Mouse (Mus musculus): ENCODE results near the gene Gpr156. TPM values are rescaled to one million over a fixed set of nuclear protein-coding genes. Genes with fewer than 3 reads are reported as not detected.
"Not testable (repeated sequence)": the region's sequence is repeated elsewhere in the genome, so short reads cannot be mapped to it uniquely, and the experiment has no call there.

Gpr156 gene
- polyA plus RNA-seq, 1 experiment from 2014 or later: 0.66 TPM

- H3K9me3 ChIP-seq (replicated peaks; ENCODE audit: control insufficient read depth, low read length): no peaks in the 10 kb centered on the region
- no peaks in the 10 kb centered on the region for H3K27me3 ChIP-seq (ENCODE audit: control insufficient read depth, insufficient read depth, low read length)
- no peak for ATAC-seq (replicated peaks; ENCODE audit: insufficient number of reproducible peaks, low FRiP score, low TSS enrichment)
- H3K9ac ChIP-seq (ENCODE audit: low read depth, low read length): no peak overlapping the region
- WGBS (ENCODE audit: insufficient replicate concordance): 85% methylated on average over 13 of the region's 13 CpGs
- H3K4me3 ChIP-seq (ENCODE audit: low read depth, low read length): no peak overlapping the region
- no peak overlapping the region for H3K27ac ChIP-seq (ENCODE audit: low read depth, low read length)
- no peak overlapping the region for H3K4me2 ChIP-seq
- no peaks in the 10 kb centered on the region for H3K4me1 ChIP-seq (ENCODE audit: control insufficient read depth, insufficient read depth, low read length)
- H3K36me3 ChIP-seq (ENCODE audit: control insufficient read depth, insufficient read depth, low read length): no peaks in the 10 kb centered on the region
These were observed 95.2 kb downstream of the Gpr156 start for GRCm38 (mm10) chr16:38011486-38011885.

- no peaks in the 10 kb centered on the region for H3K27me3 ChIP-seq (ENCODE audit: control insufficient read depth, insufficient read depth, low read length)
- H3K27ac ChIP-seq (ENCODE audit: low read depth, low read length): no peak overlapping the region
- H3K9me3 ChIP-seq (replicated peaks; ENCODE audit: control insufficient read depth, low read length): no peaks in the 10 kb centered on the region
- no peak overlapping the region for H3K4me3 ChIP-seq (ENCODE audit: low read depth, low read length)
- no peak for ATAC-seq (replicated peaks; ENCODE audit: insufficient number of reproducible peaks, low FRiP score, low TSS enrichment)
- no peaks in the 10 kb centered on the region for H3K36me3 ChIP-seq (ENCODE audit: control insufficient read depth, insufficient read depth, low read length)
- no peak overlapping the region for H3K9ac ChIP-seq (ENCODE audit: low read depth, low read length)
- WGBS (ENCODE audit: insufficient replicate concordance): 68% methylated on average over 5 of the region's 5 CpGs
- H3K4me2 ChIP-seq: no peak overlapping the region
- no peaks in the 10 kb centered on the region for H3K4me1 ChIP-seq (ENCODE audit: control insufficient read depth, insufficient read depth, low read length)
These were observed 96.1 kb downstream of the Gpr156 start for GRCm38 (mm10) chr16:38012382-38012781.

- H3K4me1 ChIP-seq (ENCODE audit: control insufficient read depth, insufficient read depth, low read length): no peaks in the 10 kb centered on the region
- ATAC-seq (replicated peaks; ENCODE audit: insufficient number of reproducible peaks, low FRiP score, low TSS enrichment): no peak
- WGBS (ENCODE audit: insufficient replicate concordance): 41% methylated on average over 4 of the region's 4 CpGs
- no peak overlapping the region for H3K27ac ChIP-seq (ENCODE audit: low read depth, low read length)
- no peaks in the 10 kb centered on the region for H3K36me3 ChIP-seq (ENCODE audit: control insufficient read depth, insufficient read depth, low read length)
- H3K4me3 ChIP-seq (ENCODE audit: low read depth, low read length): no peak overlapping the region
- no peaks in the 10 kb centered on the region for H3K9me3 ChIP-seq (replicated peaks; ENCODE audit: control insufficient read depth, low read length)
- no peak overlapping the region for H3K9ac ChIP-seq (ENCODE audit: low read depth, low read length)
- H3K4me2 ChIP-seq: no peak overlapping the region
- no peaks in the 10 kb centered on the region for H3K27me3 ChIP-seq (ENCODE audit: control insufficient read depth, insufficient read depth, low read length)
These were observed 96.6 kb downstream of the Gpr156 start for GRCm38 (mm10) chr16:38012891-38013290.

GRCm38 (mm10) chr16:38014951-38015350 lies 98.7 kb downstream of the Gpr156 start:
- Histone ChIP-seq H3K4me3 (ENCODE audit: low read depth, low read length) (no peak overlapping the region), H3K9me3 (replicated peaks; ENCODE audit: control insufficient read depth, low read length) (no peaks in the 10 kb centered on the region), H3K27ac (ENCODE audit: low read depth, low read length) (no peak overlapping the region), H3K4me2 (no peak overlapping the region), H3K27me3 (ENCODE audit: control insufficient read depth, insufficient read depth, low read length) (no peaks in the 10 kb centered on the region), H3K36me3 (ENCODE audit: control insufficient read depth, insufficient read depth, low read length) (no peaks in the 10 kb centered on the region), H3K9ac (ENCODE audit: low read depth, low read length) (no peak overlapping the region), H3K4me1 (ENCODE audit: control insufficient read depth, insufficient read depth, low read length) (no peaks in the 10 kb centered on the region)
- 79% methylated on average over 4 of the region's 4 CpGs for WGBS (ENCODE audit: insufficient replicate concordance)
- no peak for ATAC-seq (replicated peaks; ENCODE audit: insufficient number of reproducible peaks, low FRiP score, low TSS enrichment)

GRCm38 (mm10) chr16:38016928-38017524 lies 100.7 kb downstream of the Gpr156 start:
- H3K4me2 ChIP-seq: no peak overlapping the region
- WGBS (ENCODE audit: insufficient replicate concordance): 75% methylated on average over 8 of the region's 8 CpGs
- ATAC-seq (replicated peaks; ENCODE audit: insufficient number of reproducible peaks, low FRiP score, low TSS enrichment): no peak
- no peaks in the 10 kb centered on the region for H3K27me3 ChIP-seq (ENCODE audit: control insufficient read depth, insufficient read depth, low read length)
- H3K9me3 ChIP-seq (replicated peaks; ENCODE audit: control insufficient read depth, low read length): no peaks in the 10 kb centered on the region
- H3K9ac ChIP-seq (ENCODE audit: low read depth, low read length): no peak overlapping the region
- H3K4me1 ChIP-seq (ENCODE audit: control insufficient read depth, insufficient read depth, low read length): no peaks in the 10 kb centered on the region
- no peak overlapping the region for H3K4me3 ChIP-seq (ENCODE audit: low read depth, low read length)
- no peak overlapping the region for H3K27ac ChIP-seq (ENCODE audit: low read depth, low read length)
- no peaks in the 10 kb centered on the region for H3K36me3 ChIP-seq (ENCODE audit: control insufficient read depth, insufficient read depth, low read length)

- no peaks in the 10 kb centered on the region for H3K27me3 ChIP-seq (ENCODE audit: control insufficient read depth, insufficient read depth, low read length)
- no peak overlapping the region for H3K9ac ChIP-seq (ENCODE audit: low read depth, low read length)
- no peak overlapping the region for H3K4me3 ChIP-seq (ENCODE audit: low read depth, low read length)
- 32% methylated on average over 4 of the region's 4 CpGs for WGBS (ENCODE audit: insufficient replicate concordance)
- no peak overlapping the region for H3K4me2 ChIP-seq
- no peak overlapping the region for H3K27ac ChIP-seq (ENCODE audit: low read depth, low read length)
- no peaks in the 10 kb centered on the region for H3K4me1 ChIP-seq (ENCODE audit: control insufficient read depth, insufficient read depth, low read length)
- ATAC-seq (replicated peaks; ENCODE audit: insufficient number of reproducible peaks, low FRiP score, low TSS enrichment): no peak
- no peaks in the 10 kb centered on the region for H3K9me3 ChIP-seq (replicated peaks; ENCODE audit: control insufficient read depth, low read length)
- H3K36me3 ChIP-seq (ENCODE audit: control insufficient read depth, insufficient read depth, low read length): no peaks in the 10 kb centered on the region
These were observed 101.7 kb downstream of the Gpr156 start for GRCm38 (mm10) chr16:38017958-38018376.

- H3K4me1 ChIP-seq (ENCODE audit: control insufficient read depth, insufficient read depth, low read length): no peaks in the 10 kb centered on the region
- no peaks in the 10 kb centered on the region for H3K9me3 ChIP-seq (replicated peaks; ENCODE audit: control insufficient read depth, low read length)
- H3K9ac ChIP-seq (ENCODE audit: low read depth, low read length): no peak overlapping the region
- H3K4me3 ChIP-seq (ENCODE audit: low read depth, low read length): no peak overlapping the region
- H3K27me3 ChIP-seq (ENCODE audit: control insufficient read depth, insufficient read depth, low read length): no peaks in the 10 kb centered on the region
- H3K4me2 ChIP-seq: no peak overlapping the region
- no peak overlapping the region for H3K27ac ChIP-seq (ENCODE audit: low read depth, low read length)
- no peaks in the 10 kb centered on the region for H3K36me3 ChIP-seq (ENCODE audit: control insufficient read depth, insufficient read depth, low read length)
- ATAC-seq (replicated peaks; ENCODE audit: insufficient number of reproducible peaks, low FRiP score, low TSS enrichment): no peak
- 80% methylated on average over 9 of the region's 9 CpGs for WGBS (ENCODE audit: insufficient replicate concordance)
These were observed 116.3 kb downstream of the Gpr156 start for GRCm38 (mm10) chr16:38032644-38033043.

- Histone ChIP-seq H3K27me3 (ENCODE audit: control insufficient read depth, insufficient read depth, low read length) (no peaks in the 10 kb centered on the region), H3K4me2 (no peak overlapping the region), H3K27ac (ENCODE audit: low read depth, low read length) (no peak overlapping the region), H3K9ac (ENCODE audit: low read depth, low read length) (no peak overlapping the region), H3K36me3 (ENCODE audit: control insufficient read depth, insufficient read depth, low read length) (no peaks in the 10 kb centered on the region), H3K9me3 (replicated peaks; ENCODE audit: control insufficient read depth, low read length) (no peaks in the 10 kb centered on the region), H3K4me3 (ENCODE audit: low read depth, low read length) (no peak overlapping the region), H3K4me1 (ENCODE audit: control insufficient read depth, insufficient read depth, low read length) (no peaks in the 10 kb centered on the region)
- 82% methylated on average over 5 of the region's 5 CpGs for WGBS (ENCODE audit: insufficient replicate concordance)
- ATAC-seq (replicated peaks; ENCODE audit: insufficient number of reproducible peaks, low FRiP score, low TSS enrichment): no peak
These were observed 116.8 kb downstream of the Gpr156 start for GRCm38 (mm10) chr16:38033071-38033470.

GRCm38 (mm10) chr16:38038101-38038500 lies 121.8 kb downstream of the Gpr156 start:
- not testable (repeated sequence) for ATAC-seq (replicated peaks; ENCODE audit: insufficient number of reproducible peaks, low FRiP score, low TSS enrichment); H3K4me2 ChIP-seq; H3K27me3 ChIP-seq (ENCODE audit: control insufficient read depth, insufficient read depth, low read length); H3K36me3 ChIP-seq (ENCODE audit: control insufficient read depth, insufficient read depth, low read length); H3K4me1 ChIP-seq (ENCODE audit: control insufficient read depth, insufficient read depth, low read length); H3K9me3 ChIP-seq (replicated peaks; ENCODE audit: control insufficient read depth, low read length); H3K27ac ChIP-seq (ENCODE audit: low read depth, low read length); H3K4me3 ChIP-seq (ENCODE audit: low read depth, low read length); H3K9ac ChIP-seq (ENCODE audit: low read depth, low read length)
- WGBS (ENCODE audit: insufficient replicate concordance): 70% methylated on average over 4 of the region's 4 CpGs

Data from heart, embryonic 11.5 days (tissue).